Mouse (Mus musculus): ENCODE data around the gene Abcc6. TPM values are rescaled to one million over a fixed set of nuclear protein-coding genes. Genes with fewer than 3 reads are reported as not detected.
"Not testable (repeated sequence)": the region's sequence is repeated elsewhere in the genome, so short reads cannot be mapped to it uniquely, and the experiment has no call there.

Abcc6 gene
- total RNA-seq, 1 experiment from 2014 or later, result not detected

DNA sequence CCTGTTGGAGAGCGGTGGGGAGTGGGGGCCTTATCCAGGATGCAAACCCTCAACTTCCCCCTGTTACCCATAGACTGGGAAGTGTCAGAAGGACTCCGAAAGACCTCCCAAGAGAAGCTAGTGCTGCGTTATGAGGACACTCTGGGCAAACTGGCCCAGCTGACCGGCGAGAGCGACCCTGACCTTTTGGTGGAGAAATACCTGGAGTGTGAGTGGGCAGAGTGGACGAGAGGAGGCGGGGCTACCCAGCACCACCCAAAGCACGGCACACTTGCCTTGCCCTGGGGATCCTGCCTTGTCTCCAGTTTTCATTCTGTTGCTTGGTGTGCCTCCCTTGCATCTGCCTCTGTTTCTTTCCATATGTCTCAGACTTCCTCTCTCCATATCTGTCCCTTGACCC, 88.1 kb downstream of the Abcc6 start:
- ATAC-seq (replicated peaks; ENCODE audit: low read depth, poor library complexity, severe bottlenecking), result no peak

DNA sequence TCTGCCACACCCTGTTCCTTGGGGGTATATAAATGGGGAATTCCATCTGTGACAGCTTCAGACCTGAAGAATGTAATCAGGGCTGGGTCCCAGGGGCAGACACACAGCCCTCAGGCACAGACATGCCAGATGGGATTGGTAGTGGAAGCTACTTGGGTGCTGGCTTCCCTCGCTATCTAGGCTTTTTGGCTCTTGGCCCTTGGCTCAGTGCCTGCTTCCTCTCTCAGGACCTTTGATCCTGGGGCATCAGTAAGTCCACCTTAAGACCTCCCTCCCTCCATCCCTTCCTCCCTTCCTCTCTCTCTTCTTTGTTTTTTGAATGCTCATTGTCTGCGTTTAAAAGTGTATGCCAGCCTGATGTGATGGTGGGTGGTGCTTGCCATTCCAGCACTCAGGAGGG, 90.3 kb downstream of the Abcc6 start:
- ATAC-seq (replicated peaks; ENCODE audit: low read depth, poor library complexity, severe bottlenecking), result no peak

DNA sequence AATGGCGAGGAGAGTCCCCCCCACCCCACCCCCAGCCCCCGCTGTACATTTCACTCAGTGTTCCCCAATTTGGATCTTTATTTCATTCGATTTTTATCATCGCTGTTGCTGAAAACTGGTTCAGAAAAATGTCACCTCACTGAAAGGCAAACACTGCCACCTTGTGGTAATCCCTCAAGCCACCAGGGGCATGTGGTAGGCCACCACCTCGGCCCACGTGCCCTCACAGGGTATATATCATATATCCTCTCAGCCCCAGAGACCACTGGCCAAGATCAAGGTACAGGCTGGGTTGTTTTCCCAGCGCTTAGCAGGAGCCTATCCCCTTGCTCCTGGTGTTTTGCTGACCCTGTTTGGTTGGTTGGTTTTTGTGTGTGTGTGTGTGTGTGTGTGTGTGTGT, 95.0 kb downstream of the Abcc6 start:
- peak; percentile 93 for ATAC-seq (replicated peaks; ENCODE audit: low read depth, poor library complexity, severe bottlenecking)

DNA sequence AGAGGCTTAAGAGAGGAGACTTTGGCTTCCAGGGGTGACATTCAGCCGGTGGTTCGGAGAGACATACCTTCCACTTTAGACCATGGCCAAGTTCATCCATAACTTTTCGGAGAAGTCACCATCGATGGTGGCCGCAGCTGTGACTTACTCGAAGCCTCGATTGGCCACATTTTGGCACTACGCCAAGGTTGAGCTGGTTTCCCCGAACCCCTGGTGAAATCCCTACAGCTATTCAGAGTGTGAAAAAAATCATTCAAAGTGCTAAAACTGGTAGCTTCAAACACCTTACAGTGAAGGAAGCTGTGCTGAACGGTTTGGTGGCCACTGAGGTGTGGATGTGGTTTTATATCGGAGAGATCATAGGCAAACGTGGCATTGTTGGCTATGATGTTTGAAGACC, 96.3 kb downstream of the Abcc6 start:
- not testable (repeated sequence) for ATAC-seq (replicated peaks; ENCODE audit: low read depth, poor library complexity, severe bottlenecking)

DNA sequence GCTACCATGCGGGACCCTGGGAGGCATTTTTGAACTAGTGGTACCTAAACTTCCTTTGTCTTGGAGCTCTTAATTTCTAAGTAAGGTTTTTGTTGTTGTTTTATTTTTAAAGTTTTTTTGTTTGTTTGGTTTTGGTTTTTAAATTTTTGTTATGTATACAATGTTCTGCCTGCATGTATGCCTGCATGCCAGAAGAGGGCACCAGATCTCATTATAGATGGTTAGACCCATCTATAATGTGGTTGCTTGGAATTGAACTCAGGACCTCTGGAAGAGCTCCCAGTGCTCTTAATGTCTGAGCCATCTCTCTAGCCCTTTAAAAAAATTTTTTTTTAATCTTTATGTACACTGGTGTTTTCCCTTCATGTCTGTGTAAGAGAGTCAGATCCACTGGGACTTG, 100.4 kb downstream of the Abcc6 start:
- no peak for ATAC-seq (replicated peaks; ENCODE audit: low read depth, poor library complexity, severe bottlenecking)

DNA sequence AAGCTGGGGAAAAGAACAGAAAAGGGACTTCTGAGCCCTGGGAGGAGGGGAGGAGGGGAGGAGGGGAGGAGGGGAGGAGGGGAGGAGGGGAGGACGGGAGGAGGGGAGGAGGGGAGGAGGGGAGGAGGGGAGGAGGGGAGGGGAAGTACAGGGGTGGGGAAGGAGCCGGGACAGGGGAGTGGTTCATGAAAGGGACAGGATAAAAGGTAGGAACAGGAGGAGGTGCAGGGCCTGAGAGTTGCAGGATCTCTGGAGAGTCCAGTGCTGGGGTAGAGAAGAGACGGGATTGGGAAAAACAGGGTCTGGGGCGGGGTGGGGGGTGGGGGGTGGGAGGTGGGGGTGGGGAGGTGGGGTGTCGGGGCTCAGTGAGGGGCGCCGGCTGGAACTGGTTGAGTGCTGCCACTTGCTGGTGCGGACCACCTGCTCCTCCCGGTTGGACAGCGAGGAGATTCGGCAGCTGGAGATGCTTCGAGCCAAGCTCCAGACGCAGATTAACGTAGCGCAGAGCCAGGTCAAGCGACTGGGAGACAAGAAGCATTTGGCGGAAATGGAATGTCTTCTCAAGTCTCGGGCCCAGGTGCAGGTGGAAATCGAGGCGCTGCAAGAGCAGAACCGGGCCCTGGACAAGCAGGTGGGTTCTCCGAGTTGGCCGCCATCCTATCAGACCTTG, 101.3 kb downstream of the Abcc6 start:
- ATAC-seq (replicated peaks; ENCODE audit: low read depth, poor library complexity, severe bottlenecking), result no peak

DNA sequence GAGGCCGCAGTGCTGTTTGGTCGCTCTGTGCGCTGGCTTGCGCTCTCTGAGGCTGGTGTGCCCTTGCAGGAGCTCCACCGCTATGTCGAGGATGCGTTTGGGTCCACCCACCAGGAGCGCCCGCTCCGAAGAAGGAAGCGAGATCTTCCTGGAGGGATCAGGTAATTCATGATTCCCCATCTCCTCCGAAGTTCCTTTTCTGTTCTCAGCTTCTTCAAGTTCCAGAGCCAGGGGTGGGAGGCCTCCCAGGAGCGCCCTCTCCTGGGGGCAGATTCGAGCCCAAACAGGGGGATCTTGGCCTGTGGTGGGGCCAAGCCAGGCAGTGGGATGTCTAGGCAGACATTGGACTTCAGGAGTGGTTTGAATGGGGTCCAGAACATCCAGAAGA, 105.7 kb downstream of the Abcc6 start:
- ATAC-seq (replicated peaks; ENCODE audit: low read depth, poor library complexity, severe bottlenecking), result no peak

DNA sequence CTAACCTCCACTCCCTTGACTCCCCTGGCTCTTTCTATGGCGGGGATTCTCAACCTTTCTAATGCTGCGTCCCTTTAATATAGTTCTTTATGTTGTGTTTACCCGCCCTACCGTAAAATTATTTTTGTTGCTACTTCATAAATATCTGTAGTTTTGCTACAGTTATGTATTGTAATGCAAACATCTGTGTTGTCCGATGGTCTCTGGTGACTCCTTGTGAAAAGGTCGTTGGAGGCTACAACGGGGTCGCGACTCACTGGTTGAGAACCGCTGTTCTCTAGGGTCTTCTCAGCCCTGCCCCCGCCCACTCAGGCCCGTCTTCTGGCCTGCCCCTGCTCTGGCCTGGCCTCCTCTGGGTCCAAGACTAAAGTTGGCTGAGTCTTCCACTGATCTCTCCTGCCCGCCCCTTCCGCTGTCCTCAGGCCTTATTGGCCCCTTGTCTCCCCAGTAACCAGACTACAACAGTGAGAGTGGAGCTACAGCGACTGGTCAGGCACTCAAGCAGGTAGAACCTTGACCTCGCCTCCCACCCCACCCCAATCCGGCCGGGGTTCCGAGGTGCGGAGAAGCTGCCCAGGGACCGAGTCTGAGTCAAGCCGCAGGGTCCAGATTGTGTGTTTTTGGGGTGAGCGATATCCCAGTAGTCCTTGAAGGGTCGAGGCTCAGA, 106.2 kb downstream of the Abcc6 start, which contains the start of gene Ccdc114:
TSS of gene Ccdc114 (plus strand) at position 311 of the 667 bp plus-strand sequence.
- peak; percentile 31 for ATAC-seq (replicated peaks; ENCODE audit: low read depth, poor library complexity, severe bottlenecking)

DNA sequence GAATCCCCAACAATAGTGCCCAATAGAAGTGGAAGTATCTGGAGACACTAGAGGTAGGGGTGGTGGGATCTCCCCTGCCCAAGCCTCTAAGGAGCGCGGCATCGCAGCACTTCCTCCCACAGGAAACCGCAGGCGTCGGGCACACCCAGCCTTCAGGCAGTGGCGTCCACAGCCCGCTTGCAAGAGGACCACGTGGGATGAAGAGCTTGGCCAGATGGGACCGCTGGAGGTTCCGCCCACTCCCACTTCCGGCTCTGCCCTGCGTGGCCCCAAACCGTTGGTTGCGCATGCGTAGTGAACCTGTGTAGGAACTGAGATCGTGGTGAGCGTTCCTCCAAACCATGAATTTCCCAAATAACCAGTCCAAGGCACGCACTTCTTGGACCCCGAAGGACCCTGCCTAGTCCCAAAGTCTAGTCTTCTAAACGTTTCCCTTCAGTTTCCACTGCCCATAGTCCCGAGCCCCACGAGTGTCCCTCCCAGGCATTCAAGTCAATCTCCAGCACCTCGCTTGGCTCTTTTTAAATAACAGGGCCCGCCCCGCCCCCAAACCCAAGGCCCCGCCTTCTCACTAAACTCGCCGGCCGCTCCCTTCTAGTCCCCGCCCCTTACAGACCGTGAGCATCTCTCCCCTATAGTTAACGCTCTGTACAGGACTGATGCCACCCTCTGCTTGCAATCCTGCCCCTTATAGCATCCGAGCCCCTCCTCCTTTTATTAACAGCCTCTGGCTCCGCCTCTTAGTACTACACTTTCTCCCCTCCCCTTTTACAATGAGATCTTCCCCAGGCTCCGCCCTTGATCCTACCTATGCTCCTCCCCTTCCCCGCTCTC, 107.0 kb downstream of the Abcc6 start:
- ATAC-seq (replicated peaks; ENCODE audit: low read depth, poor library complexity, severe bottlenecking), result peak; percentile 62

DNA sequence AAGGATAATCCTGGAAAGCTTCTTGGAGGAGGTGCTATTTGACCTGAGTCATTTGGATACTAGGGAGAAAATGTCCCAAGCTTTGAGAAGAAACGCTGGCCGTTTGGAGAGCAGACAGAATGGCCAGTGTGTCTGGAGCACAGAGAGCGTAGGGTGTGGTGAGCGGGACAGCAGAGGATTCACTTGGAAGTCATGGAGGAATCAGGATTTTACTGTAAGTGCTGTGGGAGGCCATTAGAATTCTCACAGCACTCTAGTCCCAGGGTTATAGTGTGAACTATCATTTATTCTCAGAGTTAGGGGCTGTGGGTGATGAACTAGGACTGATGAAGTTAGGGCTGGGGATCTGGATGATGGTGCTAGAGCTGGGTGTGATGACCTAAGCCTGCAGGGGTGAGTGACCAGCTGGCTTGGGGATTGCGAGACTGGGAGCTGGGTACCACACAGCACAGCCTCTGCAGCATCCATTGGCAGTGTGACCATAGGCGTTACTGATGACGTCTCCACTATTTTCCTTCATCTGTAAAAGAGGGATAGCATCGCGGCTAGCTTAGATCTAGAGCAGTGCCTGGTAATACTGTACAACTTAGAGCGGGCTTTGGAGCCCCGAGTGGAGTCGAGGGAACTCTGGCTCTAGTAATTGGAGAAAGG, 108.0 kb downstream of the Abcc6 start:
- ATAC-seq (replicated peaks; ENCODE audit: low read depth, poor library complexity, severe bottlenecking), result no peak

DNA sequence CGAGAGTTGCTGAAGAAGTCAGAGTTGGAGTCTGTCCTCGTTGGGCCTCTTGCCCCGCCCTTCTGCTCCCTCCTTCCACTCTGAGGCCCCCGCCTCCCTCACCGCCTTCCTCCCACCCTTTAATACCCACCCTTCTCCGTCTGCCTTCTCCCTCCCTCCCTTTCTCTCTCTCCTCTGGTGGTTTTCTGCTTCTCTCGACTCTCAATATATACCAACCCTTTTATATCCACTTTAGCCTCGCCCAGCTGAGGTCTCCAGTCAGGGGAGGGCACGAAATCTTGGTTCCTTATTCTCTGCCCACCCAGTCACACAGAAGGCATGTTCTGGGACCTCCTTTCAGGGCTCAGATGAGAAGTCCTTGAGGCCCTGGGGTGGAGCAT, 108.9 kb downstream of the Abcc6 start, which contains the start of gene Emp3:
TSS of gene Emp3 (minus strand) at position 163 of the 380 bp plus-strand sequence.
- peak; percentile 20 for ATAC-seq (replicated peaks; ENCODE audit: low read depth, poor library complexity, severe bottlenecking)

DNA sequence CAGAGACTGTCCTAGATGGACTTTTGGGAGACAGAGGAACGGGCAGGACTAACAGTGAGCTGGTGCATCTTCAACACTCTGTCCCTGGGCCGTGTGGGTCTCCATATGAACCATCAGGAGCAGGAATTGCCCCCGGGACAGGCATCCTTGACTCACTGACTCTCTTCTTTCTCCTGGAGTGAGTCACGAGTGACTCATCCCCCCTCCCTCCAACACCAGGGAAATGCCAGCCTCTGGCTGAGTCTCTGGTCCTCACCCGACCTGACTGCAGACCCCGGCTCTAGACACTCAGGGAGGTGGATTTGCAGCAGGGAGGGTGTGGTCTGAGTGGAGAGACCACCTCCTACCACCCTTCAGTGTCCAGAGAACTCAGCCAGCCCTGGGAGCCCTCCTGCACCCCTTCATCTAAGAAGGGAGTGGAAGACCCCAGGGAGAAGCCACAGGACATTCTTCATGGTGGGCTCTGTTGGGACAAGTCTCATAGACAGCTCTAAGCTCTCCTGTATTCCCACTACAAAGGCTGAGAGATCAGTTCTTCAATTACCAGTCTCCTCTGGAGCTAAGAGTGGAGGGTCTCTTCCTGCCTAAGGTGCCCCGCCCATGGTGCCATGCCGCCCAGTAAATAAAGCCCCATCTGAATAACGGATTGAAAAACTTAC, 109.4 kb downstream of the Abcc6 start:
- no peak for ATAC-seq (replicated peaks; ENCODE audit: low read depth, poor library complexity, severe bottlenecking)

DNA sequence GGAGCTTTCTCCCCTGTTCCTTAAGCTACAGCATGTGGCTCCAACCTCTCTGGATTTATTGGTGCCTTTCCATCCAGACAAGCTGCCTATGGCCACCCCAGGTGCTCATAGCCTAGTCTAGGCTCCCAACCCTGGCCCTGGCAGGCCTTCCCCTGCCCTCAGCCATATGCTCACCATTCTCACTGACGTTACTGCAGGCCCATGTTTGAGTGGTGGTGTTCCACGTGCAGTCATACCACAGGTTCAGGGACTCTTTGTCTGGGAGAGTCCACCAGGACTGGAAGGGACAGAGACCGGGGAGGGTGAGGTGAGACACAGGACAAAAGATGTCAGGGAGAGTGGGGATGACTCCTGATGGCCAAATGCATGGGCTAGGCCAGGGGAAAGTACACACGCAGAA, 110.3 kb downstream of the Abcc6 start:
- ATAC-seq (replicated peaks; ENCODE audit: low read depth, poor library complexity, severe bottlenecking), result no peak

DNA sequence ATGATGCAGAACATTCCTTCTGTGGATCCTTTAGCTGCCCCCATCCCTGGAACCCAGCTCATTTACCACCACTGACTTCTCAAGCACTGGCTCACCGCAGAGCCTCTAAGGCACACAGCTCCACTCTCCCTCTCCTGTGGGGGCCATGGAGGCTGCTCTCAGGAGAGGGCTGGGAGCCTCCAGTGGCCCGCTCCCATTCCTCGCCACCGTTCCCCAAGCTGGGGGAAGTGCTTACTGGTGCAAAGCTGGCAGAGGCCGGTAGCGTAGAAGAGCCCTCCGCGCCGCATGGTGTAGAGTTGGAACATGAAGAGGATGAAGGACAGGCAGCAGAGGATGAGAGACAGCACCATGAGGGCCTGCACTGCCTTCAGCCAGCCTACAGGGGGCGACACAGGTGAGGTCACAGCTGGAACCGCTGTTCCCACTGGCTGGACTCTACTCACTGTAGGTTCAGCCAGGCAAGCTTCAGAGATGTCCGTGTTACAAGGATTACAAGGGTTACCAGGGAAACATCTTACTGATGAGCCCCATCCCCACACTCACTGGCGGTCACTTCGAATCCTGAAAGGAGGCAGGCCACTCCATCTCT, 110.9 kb downstream of the Abcc6 start:
- no peak for ATAC-seq (replicated peaks; ENCODE audit: low read depth, poor library complexity, severe bottlenecking)

DNA sequence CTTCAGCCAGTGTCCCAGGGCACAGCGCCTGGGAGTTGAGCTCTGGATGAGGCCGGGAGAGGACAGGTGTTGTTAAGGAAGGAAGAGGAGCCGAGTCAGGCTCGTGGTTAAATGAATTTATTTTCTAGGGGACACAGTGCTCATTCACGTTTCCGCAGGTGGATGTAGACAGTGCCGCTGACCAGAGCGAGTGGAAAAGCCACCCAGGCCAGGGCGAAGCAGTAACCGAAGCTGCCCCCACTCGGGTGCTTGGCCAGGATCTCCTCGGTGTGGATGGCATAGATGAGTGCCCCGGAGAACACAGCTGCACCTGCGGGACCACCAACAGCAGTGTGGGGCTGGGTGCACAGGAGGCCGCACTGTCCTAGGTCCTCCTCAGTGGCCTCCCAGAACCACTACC, 112.2 kb downstream of the Abcc6 start:
- no peak for ATAC-seq (replicated peaks; ENCODE audit: low read depth, poor library complexity, severe bottlenecking)

Other genes with a start within 250 kb of the Abcc6 start
- not detected in 2 replicates for gene Lmtk3, start 246.6 kb downstream of the Abcc6 start, total RNA-seq (2017)
- 0.37 TPM in 1 of 2 replicates, not detected in the other for gene Sult2b1, start 245.6 kb downstream of the Abcc6 start, total RNA-seq (2017)
- gene Cyth2, start 215.7 kb downstream of the Abcc6 start, total RNA-seq (2017), result 29.2 and 43.8 TPM in 2 replicates
- gene Kcnj14, start 205.5 kb downstream of the Abcc6 start, total RNA-seq (2017), result not detected in 2 replicates
- 26.9 and 27.6 TPM in 2 replicates for gene Grwd1, start 199.4 kb downstream of the Abcc6 start, total RNA-seq (2017)
- gene Kdelr1, start 157.5 kb downstream of the Abcc6 start, total RNA-seq (2017), result 51.8 and 75.5 TPM in 2 replicates
- 0.23 TPM in 1 of 2 replicates, not detected in the other for gene Grin2d, start 151.9 kb downstream of the Abcc6 start, total RNA-seq (2017)
- 3.2 TPM in 1 of 2 replicates, not detected in the other for gene Syngr4, start 133.6 kb downstream of the Abcc6 start, total RNA-seq (2017)
- 8.1 and 9.1 TPM in 2 replicates for gene Tmem143, start 133.4 kb downstream of the Abcc6 start, total RNA-seq (2017)
- 200 and 205 TPM in 2 replicates for gene Emp3, start 108.9 kb downstream of the Abcc6 start, total RNA-seq (2017)
- gene Ccdc114, start 106.2 kb downstream of the Abcc6 start, total RNA-seq (2017), result 3.2 and 5.4 TPM in 2 replicates
- 53.2 and 72.1 TPM in 2 replicates for gene Nomo1, start 3.4 kb upstream of the Abcc6 start, total RNA-seq (2017)
- gene Kcnj11, start 70.5 kb upstream of the Abcc6 start, total RNA-seq (2017), result not detected in 2 replicates
- not detected in 2 replicates for gene Abcc8, start 149.7 kb upstream of the Abcc6 start, total RNA-seq (2017)
- gene Ush1c, start 208.2 kb upstream of the Abcc6 start, total RNA-seq (2017), result not detected in 2 replicates
- not detected in 2 replicates for gene Otog, start 210.7 kb upstream of the Abcc6 start, total RNA-seq (2017)